Mouse (Mus musculus) cerebellum, adult 9-10 months (tissue): ENCODE measurements around the gene Spata5.
A peak's percentile ranks its signal among the peaks of the same experiment; 100 is the strongest.
"Not testable (repeated sequence)": the region's sequence is repeated elsewhere in the genome, so short reads cannot be mapped to it uniquely, and the experiment has no call there.

Experiments
- DNase-seq: peaks from one replicate; pipeline ENCODE4 v3.0.0; 2022

The Spata5 gene

DNA sequence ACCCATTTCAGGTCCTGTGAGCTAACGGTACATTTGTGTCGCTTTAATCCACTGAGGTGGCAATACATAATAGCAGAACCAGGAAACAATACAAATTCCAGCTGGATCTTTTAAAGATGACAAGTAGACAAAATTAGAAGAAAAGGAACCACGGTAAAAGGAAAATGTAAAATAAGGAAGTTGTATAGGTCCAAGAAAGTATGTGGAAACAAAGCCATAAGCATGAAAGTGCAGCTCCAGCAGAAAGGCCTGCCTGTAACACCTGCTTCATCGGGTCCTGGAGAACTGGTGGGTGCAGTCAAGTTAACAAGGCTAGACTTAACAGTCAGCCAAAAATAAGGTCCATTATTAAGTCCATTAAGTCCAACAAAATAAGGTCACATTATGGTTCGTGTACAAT is 164.9 kb downstream of the Spata5 start:
- DNase-seq = no peak

DNA sequence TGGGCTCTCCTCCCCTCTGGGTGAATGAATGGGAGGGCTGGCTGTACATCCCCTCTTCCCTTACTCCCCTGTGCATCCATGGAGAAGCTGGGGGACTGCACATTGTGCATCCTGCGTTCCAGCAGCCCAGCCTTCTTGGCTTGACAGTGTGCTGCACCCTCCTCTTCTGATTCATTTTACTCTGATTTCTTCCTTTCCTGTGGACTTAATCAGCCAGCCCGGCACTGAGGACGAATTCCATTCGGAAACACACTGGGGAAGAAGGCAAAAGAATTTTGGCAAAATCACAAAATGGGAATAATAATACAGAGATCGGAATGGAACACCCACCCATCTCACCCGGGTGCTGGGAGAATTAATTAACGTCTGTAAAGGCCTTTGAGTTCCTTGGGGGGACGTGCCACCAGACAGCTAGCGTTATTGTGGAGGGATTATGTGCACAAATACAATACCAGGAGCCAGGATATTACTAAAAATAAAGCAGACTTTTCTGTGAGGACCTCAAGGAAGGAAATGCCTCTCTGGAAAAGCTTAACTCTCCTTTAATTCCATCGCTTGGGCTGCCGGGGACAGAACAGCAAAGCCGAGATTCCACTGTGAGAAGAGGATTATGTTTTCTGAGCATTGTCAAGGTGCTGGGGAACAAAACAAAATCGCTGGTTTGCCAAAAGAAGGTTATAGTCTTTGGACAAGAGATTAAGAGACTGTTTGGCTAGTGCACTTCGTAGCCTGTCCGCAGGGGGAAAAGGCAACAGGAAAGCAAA is 166.5 kb downstream of the Spata5 start:
- DNase-seq = peak; percentile 16

- no peak for DNase-seq
Measured at GRCm38 (mm10) chr3:37586731-37587578, 167.3 kb downstream of the Spata5 start.

DNA sequence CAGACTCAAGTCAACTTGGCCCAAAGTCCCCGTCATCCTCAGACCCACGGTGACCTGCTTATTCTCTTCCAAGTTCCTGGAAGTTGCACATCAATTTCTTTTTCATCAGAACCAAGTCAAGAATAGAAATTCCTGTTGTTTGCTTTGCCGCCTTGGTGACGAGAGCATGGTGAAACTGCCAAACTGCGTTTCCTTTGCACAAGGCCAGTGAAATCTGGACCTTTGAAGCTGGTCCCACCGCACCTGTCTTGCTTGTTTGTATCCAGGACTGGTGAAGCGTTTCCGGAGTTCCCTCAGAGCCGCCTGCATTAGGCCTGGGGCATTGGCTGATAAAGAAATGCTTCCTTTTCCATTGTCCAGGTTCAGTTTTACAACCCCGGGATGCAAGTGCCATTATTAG is 176.0 kb downstream of the Spata5 start:
- DNase-seq = no peak

- no peak for DNase-seq
Measured at GRCm38 (mm10) chr3:37596519-37596918, 176.8 kb downstream of the Spata5 start.

- no peak for DNase-seq
Measured at GRCm38 (mm10) chr3:37597200-37597599, 177.5 kb downstream of the Spata5 start.

DNA sequence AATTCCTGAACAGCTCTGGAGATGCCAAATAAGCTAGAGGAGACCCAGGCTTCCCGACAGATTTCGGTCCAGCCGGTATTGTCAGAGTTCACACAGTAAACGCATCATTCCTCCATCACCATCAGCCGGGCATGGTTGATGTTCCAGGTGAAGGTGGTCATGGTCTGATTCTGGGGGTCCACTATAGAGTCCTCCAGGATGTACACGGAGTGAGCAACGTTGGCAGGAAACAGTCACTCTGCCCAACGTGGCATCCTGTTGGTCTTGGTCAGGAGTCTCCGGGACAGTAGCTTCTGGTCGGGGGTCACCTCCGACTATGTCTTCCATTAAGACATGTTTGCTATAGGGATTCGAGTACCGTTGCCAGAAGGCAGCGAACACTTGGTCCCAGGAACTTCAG is 179.9 kb downstream of the Spata5 start:
- not testable (repeated sequence) for DNase-seq

DNA sequence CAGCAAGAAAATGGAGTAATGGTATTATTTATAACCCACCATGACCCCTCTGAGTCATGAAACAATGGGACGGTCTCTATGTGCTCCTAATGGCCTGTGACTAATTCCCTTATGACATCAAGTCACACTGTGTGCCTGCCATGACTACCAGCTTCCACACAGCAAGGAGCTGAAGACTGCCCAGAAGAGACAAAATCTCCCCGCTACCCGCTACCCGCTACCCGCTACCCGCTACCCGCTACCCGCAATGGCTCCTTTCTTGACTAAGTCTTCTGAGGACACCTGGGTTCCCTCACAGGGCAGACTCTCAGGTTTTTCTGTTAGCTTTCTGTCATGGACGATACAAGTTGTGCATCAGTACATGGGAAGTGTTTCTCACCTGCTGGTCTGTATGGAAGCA is 182.7 kb downstream of the Spata5 start:
- no peak for DNase-seq

DNA sequence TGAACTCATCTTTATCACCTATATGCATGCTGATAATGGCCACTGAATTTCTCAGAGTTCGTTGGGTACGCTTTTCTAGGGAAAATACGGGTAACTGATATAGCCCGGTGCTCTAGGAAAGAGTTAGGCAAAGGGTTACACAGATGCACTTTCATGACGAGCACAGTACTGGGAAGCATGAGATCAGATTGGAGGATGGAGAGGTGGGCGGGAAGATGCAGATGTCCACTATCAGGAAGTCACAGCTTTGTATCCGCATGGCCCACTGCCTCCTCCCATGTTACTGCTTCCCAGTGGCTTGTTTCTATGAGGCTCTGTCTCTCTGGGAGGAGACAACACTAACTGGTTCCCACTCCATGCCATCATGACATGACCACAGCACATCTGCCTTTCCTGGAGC is 183.2 kb downstream of the Spata5 start:
- DNase-seq = no peak

- no peak for DNase-seq
Measured at GRCm38 (mm10) chr3:37603541-37603940, 183.8 kb downstream of the Spata5 start.

DNA sequence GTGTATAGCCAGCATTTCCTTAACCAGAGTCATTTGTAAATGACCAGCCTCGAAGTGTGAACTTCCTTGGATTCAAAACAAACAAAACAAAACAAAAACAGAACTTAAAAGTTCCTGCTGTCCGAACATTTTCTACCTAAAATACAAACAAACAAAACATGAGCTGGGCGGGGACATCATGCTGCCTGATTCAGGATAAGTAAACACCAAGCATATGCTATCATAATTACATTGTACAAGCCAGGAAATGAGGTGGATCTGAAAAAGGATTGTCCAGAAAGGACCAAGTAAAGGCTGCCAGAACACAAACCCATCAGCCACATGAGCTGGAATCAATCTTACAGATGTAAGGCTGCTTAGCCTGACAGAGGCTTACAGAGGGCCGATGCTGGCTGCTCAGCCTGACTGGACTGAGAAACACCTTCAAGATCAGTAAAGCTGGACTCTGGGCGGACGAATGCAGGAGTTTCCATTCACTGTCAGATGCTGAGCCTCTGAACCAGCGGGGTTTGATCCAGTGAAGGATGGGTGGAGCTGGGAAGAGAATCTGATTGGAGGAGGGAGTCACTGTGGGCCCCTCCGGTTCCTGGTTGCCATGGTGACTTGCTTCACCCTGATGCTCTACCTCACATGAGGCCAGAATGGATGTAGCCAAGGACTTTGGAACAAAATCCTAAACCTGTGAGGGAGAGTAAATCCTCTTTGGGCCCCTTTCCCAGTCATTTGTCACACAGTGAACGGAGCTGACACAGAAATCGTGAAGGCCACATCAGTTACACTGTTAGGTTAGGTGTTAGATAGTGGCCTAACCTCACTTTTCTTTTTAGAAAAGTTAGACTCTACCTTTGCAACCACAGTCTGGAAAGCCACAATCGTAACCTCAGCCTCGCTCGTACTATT is 185.5 kb downstream of the Spata5 start:
- DNase-seq = peak; percentile 68

DNA sequence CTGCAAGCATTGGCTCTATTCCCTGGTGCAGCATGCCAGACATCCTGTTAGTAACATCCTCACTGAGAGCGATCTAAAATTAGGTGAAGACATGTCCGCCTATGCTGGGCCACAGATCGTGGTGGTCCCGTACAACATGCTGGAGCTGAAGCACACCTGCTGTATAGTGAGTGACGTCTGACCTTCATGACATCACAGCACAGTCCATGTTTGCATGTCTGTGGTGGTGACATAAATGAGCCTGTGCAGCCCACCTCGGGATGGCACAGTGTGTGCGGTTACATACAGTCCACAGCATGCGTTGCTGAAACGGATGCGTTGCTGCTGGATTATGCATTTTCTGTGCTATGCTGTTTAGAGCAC is 186.2 kb downstream of the Spata5 start:
- DNase-seq = peak; percentile 50

GRCm38 (mm10) chr3:37608926-37609325 is 189.2 kb downstream of the Spata5 start:
- no peak for DNase-seq

- DNase-seq = no peak
Measured at GRCm38 (mm10) chr3:37610670-37611069, 191.0 kb downstream of the Spata5 start.

DNA sequence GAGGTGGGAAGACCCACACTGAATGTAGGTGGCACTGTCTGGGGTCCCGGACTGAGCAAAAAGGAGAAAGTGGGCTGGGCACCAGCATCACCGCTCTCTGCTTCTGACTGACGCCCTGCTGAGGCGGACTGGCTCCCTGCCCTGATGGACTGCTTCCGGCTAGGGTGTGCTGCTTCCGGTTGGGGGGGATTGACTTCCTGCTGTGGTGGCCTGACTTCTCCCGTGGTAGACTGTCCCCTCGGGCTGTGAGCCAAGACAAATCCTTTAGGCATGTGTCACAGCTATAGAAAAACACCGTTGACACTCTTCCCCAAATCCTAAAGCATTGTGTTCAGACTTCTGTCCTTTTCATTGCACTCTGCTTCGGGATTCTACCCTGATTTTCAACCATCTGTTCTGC is 194.0 kb downstream of the Spata5 start:
- no peak for DNase-seq

DNA sequence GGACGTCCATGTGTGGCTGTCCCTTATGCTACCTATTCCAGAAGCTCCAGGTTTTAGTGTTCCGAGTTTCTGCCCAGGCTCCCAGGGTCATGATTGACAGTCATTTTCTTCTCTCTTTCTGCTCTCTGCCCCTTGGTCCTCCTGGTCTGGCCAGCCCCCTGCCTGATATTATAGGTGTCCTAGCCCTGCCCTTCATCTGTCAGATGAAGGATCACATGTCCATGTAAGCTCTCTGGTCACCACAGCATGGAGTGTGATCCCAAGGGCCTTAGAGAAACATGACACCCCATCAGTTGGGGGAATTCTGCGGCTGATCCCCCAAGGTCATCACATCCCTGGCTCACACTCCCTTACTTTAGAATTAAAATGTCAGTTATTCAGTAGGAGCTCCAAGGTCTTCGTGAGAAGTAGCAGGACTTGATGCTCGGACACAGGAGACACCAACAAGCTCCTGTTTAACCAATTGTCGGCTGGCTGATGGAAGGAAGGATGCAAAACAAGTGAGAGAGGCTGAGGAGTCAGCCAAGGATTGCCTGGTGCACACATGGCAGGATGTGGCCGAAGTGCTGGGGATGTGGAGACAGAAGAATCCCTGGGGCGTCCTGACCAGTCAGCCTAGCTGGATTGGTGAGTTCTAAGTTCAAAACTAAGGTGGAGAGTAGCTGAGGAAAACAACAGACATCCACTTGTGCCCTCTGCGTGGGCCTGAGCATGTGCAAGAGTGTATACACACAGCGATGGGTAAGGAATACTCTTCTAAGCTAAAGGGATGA is 195.4 kb downstream of the Spata5 start:
- DNase-seq = no peak

- DNase-seq = no peak
Measured at GRCm38 (mm10) chr3:37616586-37617547, 197.2 kb downstream of the Spata5 start.
